10 mouse cellular contexts compared by ENCODE assay signal in the genomic region with DNA sequence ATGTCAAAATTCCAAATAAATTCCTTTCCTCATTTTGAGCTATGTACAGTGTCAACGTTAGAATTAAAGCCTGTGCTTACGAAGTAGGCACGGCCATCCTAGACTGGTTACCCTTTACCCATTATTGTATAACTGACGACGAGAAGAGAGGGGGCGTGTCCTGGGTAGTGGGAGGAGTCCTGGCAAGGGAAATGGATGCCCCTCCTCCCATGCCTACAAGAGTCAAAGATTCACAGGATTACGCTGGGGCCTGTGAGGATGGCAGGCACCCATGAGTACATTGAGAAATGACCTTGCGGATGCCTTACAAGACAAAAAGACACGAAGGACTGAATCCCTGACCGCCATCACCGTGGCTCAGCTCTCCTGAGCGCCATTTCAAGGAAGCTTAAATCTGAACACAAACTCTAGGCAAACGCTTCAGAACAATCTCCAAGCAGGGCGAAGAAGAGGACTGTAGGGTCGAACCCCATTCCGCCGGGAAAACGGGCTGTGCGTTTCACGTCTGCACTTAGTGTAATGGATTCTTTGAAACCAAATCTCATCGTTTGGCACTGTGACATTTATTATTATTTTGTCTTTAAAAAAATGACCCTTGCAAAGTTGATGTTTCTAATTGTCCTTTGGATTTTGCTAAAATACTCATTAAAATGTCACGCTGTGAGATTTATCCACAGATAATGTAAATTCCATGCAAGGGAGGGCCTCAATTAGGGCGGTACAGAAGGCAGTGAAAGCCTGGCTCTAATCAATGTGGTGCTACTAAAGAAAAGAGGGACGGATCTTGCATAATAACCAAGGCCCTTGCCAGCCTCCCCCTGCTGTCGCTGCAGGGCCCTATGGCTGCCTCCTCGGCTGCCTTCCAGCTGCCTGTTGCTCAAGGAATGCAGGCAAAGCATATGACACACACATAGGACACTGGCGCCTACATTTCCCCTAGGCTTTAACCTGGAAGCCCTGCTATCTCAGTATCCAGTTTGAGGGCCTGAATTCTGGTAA.
DNase-seq lines count a peak whose midpoint lies in the region; ATAC-seq and TF ChIP-seq lines count a peak whose summit lies in the region.
"Had no signal": no experiment of that assay in that cellular context is flagged by ENCODE, and none has a peak within 500 bp of the region (broad histone marks: within the 10 kb centered on the region; RNA-seq: fewer than 3 reads in every experiment).

No protein-coding gene starts in this region.

- H3K4me3 ChIP-seq in hindbrain, embryonic 10.5 days: no peak overlapping the region
- no peak overlapping the region for H3K4me3 ChIP-seq in midbrain, embryonic 14.5 days (replicated peaks; ENCODE audit: low read depth, low read length)
- no peak overlapping the region for H3K4me3 ChIP-seq in heart, adult 2 months
- H3K4me3 ChIP-seq: embryonic facial prominence, embryonic 13.5 days had no signal

- peak overlapping the region; percentile 25; the same call in 1 of the 2 replicates for H3K27ac ChIP-seq in hindbrain, embryonic 10.5 days
- peak overlapping the region; percentile 13; the same call in 1 of the 2 replicates for H3K27ac ChIP-seq in midbrain, embryonic 14.5 days (replicated peaks; ENCODE audit: low read depth, low read length)
- H3K27ac ChIP-seq in heart, adult 2 months: no peak overlapping the region
- H3K27ac ChIP-seq: embryonic facial prominence, embryonic 13.5 days had no signal

- TF ChIP-seq POLR2A in heart, adult 2 months (IDR thresholded peaks at IDR 0.05; ENCODE audit: insufficient read depth, low read depth, low read length): no peak

- peak; percentile 83 for ATAC-seq in midbrain, embryonic 14.5 days (ENCODE audit: low FRiP score, low TSS enrichment)

- intact Hi-C loops in heart, adult 2 months (cut with DNase I): no loop called here

- no peak overlapping the region for H3K4me2 ChIP-seq in midbrain, embryonic 14.5 days (ENCODE audit: low read length)
- H3K4me2 ChIP-seq: embryonic facial prominence, embryonic 13.5 days had no signal

- H3K27me3 ChIP-seq in hindbrain, embryonic 10.5 days (ENCODE audit: insufficient read depth, poor library complexity, severe bottlenecking): no peaks in the 10 kb centered on the region
- H3K27me3 ChIP-seq in midbrain, embryonic 14.5 days (ENCODE audit: control insufficient read depth, insufficient read depth, low read length): no peaks in the 10 kb centered on the region
- H3K27me3 ChIP-seq in heart, adult 2 months (ENCODE audit: control insufficient read depth, insufficient read depth, low read length): no peaks in the 10 kb centered on the region
- H3K27me3 ChIP-seq: embryonic facial prominence, embryonic 13.5 days had no signal

- no peak for TF ChIP-seq EP300 in heart, adult 2 months (IDR thresholded peaks at IDR 0.05; ENCODE audit: insufficient read depth, low read depth, low read length)

- H3K9me3 ChIP-seq in hindbrain, embryonic 10.5 days: no peaks in the 10 kb centered on the region
- no peaks in the 10 kb centered on the region for H3K9me3 ChIP-seq in midbrain, embryonic 14.5 days (ENCODE audit: control insufficient read depth, low read length)
- H3K9me3 ChIP-seq: embryonic facial prominence, embryonic 13.5 days; G1E had no signal

- WGBS in hindbrain, embryonic 10.5 days: 72% methylated on average over 27 of the region's 27 CpGs
- 61% methylated on average over 27 of the region's 27 CpGs for WGBS in midbrain, embryonic 14.5 days
- 77% methylated on average over 27 of the region's 27 CpGs for WGBS in heart, adult 2 months

- H3K79me2 ChIP-seq in heart, adult 2 months (replicated peaks; ENCODE audit: control insufficient read depth, insufficient read depth, low read length): no peaks in the 10 kb centered on the region

- TF ChIP-seq CTCF in heart, adult 2 months (IDR thresholded peaks at IDR 0.05): no peak

- H3K4me1 ChIP-seq in hindbrain, embryonic 10.5 days (replicated peaks): peaks cover 7% of the 10 kb centered on the region; the same call in 1 of the 2 replicates
- H3K4me1 ChIP-seq in midbrain, embryonic 14.5 days (ENCODE audit: control insufficient read depth, insufficient read depth, low read length): peaks cover 3% of the 10 kb centered on the region; the same call in 1 of the 2 replicates
- no peaks in the 10 kb centered on the region for H3K4me1 ChIP-seq in heart, adult 2 months (ENCODE audit: control insufficient read depth, insufficient read depth, low read length)

- H3K36me3 ChIP-seq in hindbrain, embryonic 10.5 days: no peaks in the 10 kb centered on the region
- H3K36me3 ChIP-seq in midbrain, embryonic 14.5 days (ENCODE audit: control insufficient read depth, insufficient read depth, low read length): no peaks in the 10 kb centered on the region
- no peaks in the 10 kb centered on the region for H3K36me3 ChIP-seq in heart, adult 2 months (ENCODE audit: control insufficient read depth, insufficient read depth, low read length)
- H3K36me3 ChIP-seq: embryonic facial prominence, embryonic 13.5 days; G1E had no signal

- DNase-seq in kidney, adult 9 months: peak; percentile 73
- DNase-seq in kidney, postnatal 14 days: no peak
- DNase-seq in cerebellum, adult 18-20 months: peak; percentile 40 to 44
- peak; percentile 26 for DNase-seq in hindbrain, embryonic 10.5 days (ENCODE audit: low spot score)
- peak; percentile 76 for DNase-seq in midbrain, embryonic 14.5 days
- DNase-seq in heart, adult 2 months: no peak
- DNase-seq in layer of hippocampus, adult 9-11 months: no peak
- no peak for DNase-seq in adipocyte (ENCODE audit: low spot score)

- no peak overlapping the region for H3K9ac ChIP-seq in midbrain, embryonic 14.5 days (replicated peaks; ENCODE audit: low read length)
- no peak overlapping the region for H3K9ac ChIP-seq in heart, adult 2 months (ENCODE audit: low read depth, low read length)
- H3K9ac ChIP-seq: embryonic facial prominence, embryonic 13.5 days had no signal

Comparison
In these comparisons a context has a peak if more than half of its experiments do, and no peak if none do; other contexts are left out.
1. DNase-seq: peak in kidney, adult 9 months (single experiment), cerebellum, adult 18-20 months (2 of 2), hindbrain, embryonic 10.5 days (single experiment) and midbrain, embryonic 14.5 days (single experiment); none in kidney, postnatal 14 days (single experiment), heart, adult 2 months (0 of 2), layer of hippocampus, adult 9-11 months (single experiment) and adipocyte (single experiment).